Mouse (Mus musculus) hindbrain, postnatal 0 days (tissue): ENCODE measurements at regions not wholly inside any gene's neighbourhood (a gene's known extent, or its start where the extent isn't known, plus 50 kb on each side); places are given as distances from the start of the nearest gene placed in this dataset.
"Not testable (repeated sequence)": the region's sequence is repeated elsewhere in the genome, so short reads cannot be mapped to it uniquely, and the experiment has no call there.

Experiments used
- ATAC-seq: fragments of 200-750 bp; cut with Nextera tagmentation; 2 replicates; pipeline ENCODE4 v1.8.0; 2017; ENCODE audit warnings: mild to moderate bottlenecking, moderate TSS enrichment, moderate library complexity
- DNase-seq: peaks from one replicate; pipeline ENCODE4 v3.0.0-alpha.2; 2015; ENCODE audit warnings: low spot score
- H3K27ac ChIP-seq: fragments of 300-500 bp; sonication (generic); 2 replicates; pipeline ENCODE4 v1.5.1; 2014; ENCODE audit warnings: mild to moderate bottlenecking
- H3K27me3 ChIP-seq: fragments of 300-500 bp; sonication (generic); 2 replicates; pipeline ENCODE4 v1.6.1; 2014; ENCODE audit warnings: low read length, mixed read lengths; ENCODE audit not compliant: insufficient read depth
- H3K36me3 ChIP-seq: fragments of 300-500 bp; sonication (generic); 2 replicates; pipeline ENCODE4 v1.6.1; 2014; ENCODE audit warnings: low read length, mixed read lengths; ENCODE audit not compliant: insufficient read depth
- H3K4me1 ChIP-seq: fragments of 300-500 bp; sonication (generic); 2 replicates; pipeline ENCODE4 v1.6.1; 2014; ENCODE audit warnings: antibody characterized with exemption, low read length, mixed read lengths; ENCODE audit not compliant: insufficient read depth
- H3K4me2 ChIP-seq: fragments of 300-500 bp; sonication (generic); 2 replicates; pipeline ENCODE4 v1.6.1; 2014; ENCODE audit warnings: low read depth, mild to moderate bottlenecking, low read length, moderate library complexity, mixed read lengths
- H3K4me3 ChIP-seq: fragments of 300-500 bp; sonication (generic); 2 replicates; pipeline ENCODE4 v1.5.1; 2014; ENCODE audit warnings: low read length
- H3K9ac ChIP-seq: fragments of 300-500 bp; sonication (generic); replicated peaks from 2 replicates; pipeline ENCODE4 v1.6.1; 2014; ENCODE audit warnings: mild to moderate bottlenecking, low read length, moderate library complexity, mixed read lengths
- H3K9me3 ChIP-seq: fragments of 300-500 bp; sonication (generic); 2 replicates; pipeline ENCODE4 v1.6.1; 2016; ENCODE audit warnings: low read length, mixed read lengths
- CTCF ChIP-seq: IDR thresholded peaks from 2 replicates; pipeline ENCODE4 v1.5.1; 2016; ENCODE audit warnings: antibody characterized with exemption, control low read depth, low read depth
- WGBS: fragments of 180-500 bp; shearing (Covaris S2); extraction: QIAGEN DNeasy Blood & Tissue Kit; methylation state at CpG from one replicate; pipeline ENCODE4 v1.1.7; 2014; 5-methylcytosine and 5-hydroxymethylcytosine counted together

- Histone ChIP-seq H3K27ac (no peak overlapping the region), H3K4me1 (no peaks in the 10 kb centered on the region), H3K9me3 (no peaks in the 10 kb centered on the region), H3K4me2 (no peak overlapping the region), H3K27me3 (no peaks in the 10 kb centered on the region), H3K9ac (no peak overlapping the region), H3K4me3 (no peak overlapping the region), H3K36me3 (no peaks in the 10 kb centered on the region)
- TF ChIP-seq CTCF, result no peak
- peak; percentile 69 for DNase-seq
- peak; percentile 92 for ATAC-seq
- 80% methylated on average over 4 of the region's 4 CpGs for WGBS
Observed at GRCm38 (mm10) chr3:8161997-8162756, 1447.7 kb downstream of the Zfp704 start.

GRCm38 (mm10) chr3:8143016-8143415 is 1466.9 kb downstream of the Zfp704 start:
- Histone ChIP-seq H3K4me1 (no peaks in the 10 kb centered on the region), H3K9ac (no peak overlapping the region), H3K27ac (no peak overlapping the region), H3K27me3 (no peaks in the 10 kb centered on the region), H3K4me2 (no peak overlapping the region), H3K9me3 (no peaks in the 10 kb centered on the region), H3K4me3 (no peak overlapping the region), H3K36me3 (no peaks in the 10 kb centered on the region)
- TF ChIP-seq CTCF, result no peak
- 67% methylated on average over 2 of the region's 2 CpGs for WGBS
- DNase-seq, result no peak
- no peak for ATAC-seq

- ATAC-seq, result peak; percentile 21; the same call in 1 of the 2 replicates
- Histone ChIP-seq H3K27me3 (no peaks in the 10 kb centered on the region), H3K36me3 (no peaks in the 10 kb centered on the region), H3K9ac (no peak overlapping the region), H3K9me3 (no peaks in the 10 kb centered on the region), H3K27ac (no peak overlapping the region), H3K4me1 (no peaks in the 10 kb centered on the region), H3K4me3 (no peak overlapping the region), H3K4me2 (no peak overlapping the region)
- 76% methylated on average over 3 of the region's 3 CpGs for WGBS
- peak; percentile 27 for DNase-seq
- TF ChIP-seq CTCF, result no peak
Observed at GRCm38 (mm10) chr3:8142190-8142589, 1467.7 kb downstream of the Zfp704 start.

- no peak for TF ChIP-seq CTCF
- no peaks in the 10 kb centered on the region for H3K36me3 ChIP-seq
- no peak overlapping the region for H3K4me3 ChIP-seq
- ATAC-seq (peak; percentile 89), DNase-seq (peak; percentile 63)
- no peaks in the 10 kb centered on the region for H3K4me1 ChIP-seq
- no peak overlapping the region for H3K4me2 ChIP-seq
- no peaks in the 10 kb centered on the region for H3K27me3 ChIP-seq
- 48% methylated on average over 2 of the region's 2 CpGs for WGBS
- no peak overlapping the region for H3K27ac ChIP-seq
- H3K9ac ChIP-seq, result no peak overlapping the region
- H3K9me3 ChIP-seq, result no peaks in the 10 kb centered on the region
Observed at GRCm38 (mm10) chr3:8141664-8142084, 1468.2 kb downstream of the Zfp704 start.

GRCm38 (mm10) chr3:8123641-8124040 is 1486.2 kb downstream of the Zfp704 start:
- ATAC-seq, result not testable (repeated sequence)

GRCm38 (mm10) chr3:8123141-8123540 is 1486.7 kb downstream of the Zfp704 start:
- WGBS, result 50% methylated on average over 3 of the region's 3 CpGs
- no peak for TF ChIP-seq CTCF
- Histone ChIP-seq H3K27me3 (no peaks in the 10 kb centered on the region), H3K4me3 (no peak overlapping the region), H3K4me1 (no peaks in the 10 kb centered on the region), H3K36me3 (no peaks in the 10 kb centered on the region), H3K9me3 (no peaks in the 10 kb centered on the region), H3K27ac (no peak overlapping the region), H3K4me2 (no peak overlapping the region), H3K9ac (no peak overlapping the region)
- ATAC-seq (no peak), DNase-seq (no peak)

More at GRCm38 (mm10) chr3:8123641-8124040, 1486.2 kb downstream of the Zfp704 start:
- not testable (repeated sequence) for H3K27ac ChIP-seq, DNase-seq, H3K9ac ChIP-seq, H3K4me1 ChIP-seq, H3K9me3 ChIP-seq, H3K27me3 ChIP-seq, H3K36me3 ChIP-seq, H3K4me3 ChIP-seq, H3K4me2 ChIP-seq
- WGBS, result 49% methylated on average over 1 of the region's 1 CpGs

- Histone ChIP-seq H3K4me3 (no peak overlapping the region), H3K36me3 (no peaks in the 10 kb centered on the region), H3K4me2 (no peak overlapping the region), H3K4me1 (no peaks in the 10 kb centered on the region), H3K27me3 (no peaks in the 10 kb centered on the region), H3K9me3 (no peaks in the 10 kb centered on the region), H3K9ac (no peak overlapping the region), H3K27ac (no peak overlapping the region)
- WGBS, result 76% methylated on average over 1 of the region's 1 CpGs
- TF ChIP-seq CTCF, result no peak
- DNase-seq (no peak), ATAC-seq (no peak)
Observed at GRCm38 (mm10) chr3:8098291-8098690, 1478.0 kb upstream of the 1700008P02Rik start.
